Mouse (Mus musculus) c-Kit-positive CD71-negative TER-119-negative erythroid progenitor cells, embryonic 14.5 days (primary cell): Measurements from ENCODE around the gene Ank2.

Source experiments
- DNase-seq: peaks from one replicate; pipeline ENCODE4 v3.0.0-alpha.2; 2013; ENCODE audit warnings: low read depth

The Ank2 gene

DNA sequence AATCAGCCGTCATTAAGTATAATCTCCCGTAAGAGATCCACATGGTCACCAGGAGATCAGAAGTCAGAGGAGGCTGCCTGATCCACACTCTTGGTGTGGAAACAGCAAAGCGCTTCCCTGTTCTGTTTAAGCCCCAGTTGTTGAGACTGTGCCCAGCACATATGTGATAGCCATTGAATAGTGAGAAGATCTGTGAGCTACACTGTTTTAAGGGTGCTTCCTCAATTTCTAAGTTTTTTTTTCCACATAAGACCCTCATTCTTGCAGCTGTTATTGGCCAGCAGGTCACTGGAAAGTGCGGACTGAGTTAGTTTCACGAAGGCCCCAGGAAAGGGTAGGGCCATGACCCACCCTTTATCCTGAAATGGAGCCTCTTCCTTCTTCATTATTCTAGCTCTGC is 216.9 kb downstream of the Ank2 start:
- DNase-seq = no peak

DNA sequence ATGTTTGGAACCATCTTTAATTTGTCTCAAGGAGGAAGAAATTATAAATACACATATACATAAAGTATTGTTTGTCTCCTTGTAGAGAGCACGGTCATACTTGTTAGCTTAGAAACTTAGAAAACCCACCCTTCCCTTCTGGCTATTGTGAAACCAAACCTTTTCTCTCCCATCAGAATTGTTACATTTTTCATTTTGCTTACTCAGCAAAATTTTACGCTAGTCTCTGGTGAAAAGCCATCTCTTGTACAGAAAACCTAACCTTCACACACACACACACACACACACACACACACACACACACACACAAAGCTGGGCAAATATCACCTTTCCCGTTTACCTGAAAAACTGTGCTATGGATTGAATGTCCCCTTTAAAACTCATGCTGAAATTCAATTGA is 217.8 kb downstream of the Ank2 start:
- DNase-seq = no peak

DNA sequence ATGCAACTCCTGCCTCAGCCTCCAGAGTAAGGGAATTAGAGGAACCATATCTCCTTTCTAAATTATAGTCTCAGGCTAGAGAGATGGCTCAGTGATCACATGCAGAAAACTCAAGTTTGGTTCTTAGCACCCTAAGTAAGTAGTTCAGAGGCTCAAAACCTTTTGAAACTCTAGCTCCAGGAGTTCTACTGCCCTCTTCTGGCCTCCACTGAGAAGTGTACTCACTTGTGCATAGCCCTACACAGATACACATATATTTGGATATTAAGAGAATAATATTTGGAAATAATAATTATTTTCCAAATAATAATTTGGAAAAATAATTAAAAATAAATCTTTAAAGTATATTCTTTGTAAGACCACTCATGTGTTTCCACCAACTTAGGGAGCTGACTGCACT is 218.8 kb downstream of the Ank2 start:
- no peak for DNase-seq

DNA sequence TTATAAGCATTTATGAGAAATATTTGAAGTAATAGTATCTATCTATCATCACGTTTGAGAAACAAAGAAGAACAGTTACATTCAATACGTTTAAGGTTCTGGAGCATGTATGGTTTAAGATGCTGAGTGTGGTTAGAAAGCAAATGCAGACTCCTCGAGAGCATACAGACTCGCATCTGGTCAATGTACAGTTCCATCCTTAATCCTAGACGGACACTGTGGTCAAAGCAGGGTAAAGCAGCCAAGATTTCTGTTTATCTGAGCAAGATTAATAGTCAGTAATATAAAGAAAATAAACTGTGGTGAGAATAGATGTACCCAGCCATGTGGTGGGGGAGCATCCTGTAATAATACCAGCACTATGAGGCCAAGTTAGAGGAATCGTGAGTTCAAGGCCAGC is 223.2 kb downstream of the Ank2 start:
- no peak for DNase-seq

DNA sequence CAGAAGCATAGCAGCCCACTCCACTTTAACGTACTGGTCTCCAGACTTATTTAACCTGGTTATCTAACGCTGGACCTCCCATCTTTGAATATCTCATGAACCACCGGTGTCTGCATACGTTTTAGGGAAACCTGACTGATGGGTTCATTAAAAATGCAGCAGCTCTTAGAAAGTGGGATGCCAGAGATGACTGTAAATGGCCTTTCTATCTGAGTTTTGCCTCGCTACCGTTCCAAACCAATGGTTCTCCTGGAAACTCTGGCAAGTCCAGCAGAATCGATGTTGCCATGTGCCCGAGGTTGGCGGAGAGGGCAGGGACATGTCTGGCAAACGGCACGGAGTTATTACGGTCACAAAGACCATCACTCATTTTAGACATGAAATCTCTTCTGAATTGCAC is 226.3 kb downstream of the Ank2 start:
- no peak for DNase-seq

DNA sequence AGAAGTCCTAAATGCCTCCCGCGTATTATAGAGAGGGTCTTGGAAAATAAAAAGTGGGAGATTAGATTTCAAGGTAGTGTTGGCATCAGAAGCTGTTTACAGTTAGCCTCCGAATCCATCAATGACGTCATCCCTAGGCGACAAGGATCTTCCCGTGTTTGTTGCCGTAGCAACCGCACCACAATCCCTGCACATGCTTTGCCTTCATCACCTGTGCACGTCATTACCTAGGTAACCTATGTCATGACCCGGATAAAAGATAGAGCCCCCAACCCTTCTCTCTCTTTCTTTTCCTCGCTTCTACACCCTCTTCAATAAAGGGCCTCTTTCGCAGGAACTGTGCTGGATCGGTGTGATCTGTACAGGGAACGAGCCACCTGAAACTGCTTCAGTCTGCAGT is 229.5 kb downstream of the Ank2 start:
- no peak for DNase-seq

DNA sequence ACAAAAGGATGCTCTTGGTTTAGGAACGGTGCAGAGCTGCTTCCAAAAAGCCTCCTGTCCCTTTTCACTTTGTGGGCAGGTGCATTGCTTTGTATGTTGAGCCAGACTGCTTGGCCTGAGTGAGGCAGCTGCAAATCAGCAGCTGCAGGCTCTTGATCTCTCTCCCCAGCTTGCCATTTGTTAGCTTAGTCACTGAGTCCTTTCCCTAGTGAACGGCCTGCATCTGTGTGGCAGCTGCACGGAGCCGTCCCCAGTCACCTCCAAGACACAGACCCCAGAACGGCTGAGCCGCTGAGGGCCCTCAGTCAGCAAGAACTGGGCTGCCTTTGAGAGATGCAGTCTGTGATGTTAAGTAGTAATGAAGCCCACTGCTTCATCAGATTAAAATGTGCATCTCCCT is 231.3 kb downstream of the Ank2 start:
- DNase-seq = no peak

DNA sequence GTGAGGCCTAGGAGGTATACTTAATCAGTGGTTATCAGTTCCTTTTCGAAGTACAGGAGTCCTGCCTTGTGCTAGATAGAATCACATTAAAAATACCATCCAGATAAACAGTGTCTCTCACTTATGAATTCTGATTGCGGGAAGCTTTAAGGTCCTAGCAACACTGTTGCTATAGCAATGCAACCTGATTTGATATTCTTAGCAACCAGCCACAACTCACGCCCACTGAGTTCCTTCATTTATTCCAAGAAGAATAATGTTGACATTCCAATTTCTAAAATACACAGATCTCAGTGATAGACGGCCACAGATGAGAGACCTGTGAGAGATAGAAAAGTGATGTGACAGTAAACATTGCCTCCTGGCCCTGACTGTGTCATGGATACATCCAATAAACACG is 233.4 kb downstream of the Ank2 start:
- no peak for DNase-seq

DNA sequence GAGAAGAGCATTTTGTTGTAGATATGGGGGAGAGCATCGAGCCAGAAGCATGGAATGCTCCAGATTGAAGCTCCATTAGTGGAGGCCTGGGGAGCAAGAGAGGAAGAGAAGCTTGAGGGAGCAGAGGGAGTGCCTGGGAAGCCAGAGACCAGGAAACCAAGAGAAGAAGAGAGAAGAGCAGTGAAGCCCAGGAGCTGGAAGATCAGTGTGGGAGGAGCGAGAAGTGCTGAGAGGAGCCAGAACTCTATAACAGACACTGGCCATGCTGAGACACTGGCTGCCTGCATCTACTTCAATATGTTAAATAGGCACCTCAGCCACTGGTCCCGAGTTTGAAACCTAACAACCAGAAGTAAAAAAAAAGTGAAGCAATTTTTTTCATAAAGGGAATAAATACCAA is 234.0 kb downstream of the Ank2 start:
- DNase-seq = no peak

DNA sequence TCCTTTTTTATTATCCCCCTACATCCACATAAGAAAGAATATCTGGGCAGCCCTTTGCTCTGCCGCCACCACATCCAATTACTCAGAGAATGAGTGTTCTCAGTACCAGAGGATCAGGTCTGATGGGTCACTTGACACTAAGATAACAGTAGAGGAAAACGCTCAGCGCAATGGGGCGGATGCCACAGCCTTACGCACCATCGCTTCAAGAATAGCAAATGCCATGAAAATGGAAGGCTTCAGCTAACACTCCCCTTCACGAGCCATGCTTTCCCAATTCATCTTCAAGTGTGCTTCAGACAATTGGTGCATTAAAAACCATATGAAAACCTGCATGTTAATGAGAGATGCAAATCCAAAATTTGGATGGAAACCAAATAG is 238.4 kb downstream of the Ank2 start:
- no peak for DNase-seq

DNA sequence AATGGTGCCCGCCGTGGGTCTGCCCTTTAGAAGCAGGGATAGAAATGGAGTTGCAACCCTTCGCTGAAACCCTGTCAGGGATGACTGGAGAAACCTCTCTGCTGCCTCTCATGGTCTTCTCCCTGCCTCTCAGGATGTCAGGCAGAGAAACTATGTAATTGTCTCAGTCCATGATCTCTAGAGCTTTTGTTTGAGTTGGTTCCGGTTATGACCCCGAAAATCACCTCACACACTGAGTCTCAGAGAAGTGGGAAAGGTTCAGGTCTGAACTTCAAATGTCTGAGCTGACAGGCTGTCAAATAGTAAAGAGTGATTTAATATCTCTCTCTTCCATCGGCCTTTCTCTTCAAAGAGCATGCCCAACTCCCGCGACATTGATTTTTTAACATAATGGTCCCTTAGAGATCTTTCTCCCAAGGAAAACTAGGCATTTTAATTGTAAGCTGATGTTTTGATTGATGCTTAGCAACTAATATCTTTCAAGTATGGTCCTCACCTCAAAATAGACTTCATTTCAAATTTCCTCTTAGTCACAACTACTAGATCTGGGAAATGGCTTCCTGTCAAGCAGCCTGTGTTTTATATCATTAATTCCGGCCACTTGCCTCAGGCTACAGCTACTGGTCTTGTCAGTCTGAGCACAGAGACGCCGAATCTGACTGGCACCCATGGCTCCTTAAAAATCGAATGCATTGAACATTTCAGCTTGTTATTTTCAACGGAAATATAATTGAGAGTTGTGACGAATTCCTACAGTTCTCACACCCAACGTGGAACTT is 239.0 kb downstream of the Ank2 start:
- no peak for DNase-seq

DNA sequence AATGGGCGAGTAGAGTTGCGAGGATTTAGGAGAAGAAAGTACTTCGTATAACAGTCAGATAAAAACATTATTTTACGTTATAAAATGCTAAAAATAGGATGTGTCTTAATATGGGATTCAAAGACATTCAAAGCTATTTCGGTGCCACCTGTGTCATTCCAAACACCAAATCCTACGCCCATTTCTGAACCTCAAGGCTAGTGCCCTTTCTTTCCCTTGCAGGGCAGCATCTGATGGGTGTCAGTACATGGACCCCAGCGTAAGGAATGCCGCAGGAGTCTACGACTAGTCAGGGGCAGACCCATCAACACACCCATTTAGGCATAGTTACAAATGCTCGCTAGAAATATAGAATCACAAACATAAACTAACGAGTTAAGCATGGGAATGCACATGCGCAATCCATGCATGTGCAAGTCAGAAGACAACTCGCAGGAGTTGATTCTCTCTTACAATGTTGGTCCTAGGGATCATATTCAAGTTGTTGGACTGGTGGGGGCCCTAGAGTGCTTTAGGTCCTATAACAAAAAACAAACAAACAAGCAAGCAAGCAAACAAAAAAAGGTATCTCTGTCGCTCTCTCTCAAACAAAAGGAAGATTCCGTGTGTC is 240.6 kb downstream of the Ank2 start:
- DNase-seq = no peak

DNA sequence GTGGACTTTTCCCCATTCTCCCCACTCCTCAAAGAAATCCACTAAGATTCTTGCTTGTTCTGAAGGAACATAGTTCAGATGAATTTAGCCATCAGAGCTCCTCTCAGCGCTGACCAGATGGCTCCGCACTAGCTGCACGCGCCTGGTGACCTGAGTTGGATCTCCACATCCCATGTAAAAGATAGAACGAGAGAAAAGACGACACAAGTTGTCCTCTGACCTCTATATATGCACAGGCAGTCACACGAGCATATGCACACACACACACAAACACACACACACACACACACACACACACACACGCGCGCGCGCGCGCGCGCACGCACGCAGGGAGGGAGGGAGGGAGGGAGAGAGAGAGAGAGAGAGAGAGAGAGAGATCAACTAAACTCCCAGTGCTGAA is 241.2 kb downstream of the Ank2 start:
- no peak for DNase-seq

DNA sequence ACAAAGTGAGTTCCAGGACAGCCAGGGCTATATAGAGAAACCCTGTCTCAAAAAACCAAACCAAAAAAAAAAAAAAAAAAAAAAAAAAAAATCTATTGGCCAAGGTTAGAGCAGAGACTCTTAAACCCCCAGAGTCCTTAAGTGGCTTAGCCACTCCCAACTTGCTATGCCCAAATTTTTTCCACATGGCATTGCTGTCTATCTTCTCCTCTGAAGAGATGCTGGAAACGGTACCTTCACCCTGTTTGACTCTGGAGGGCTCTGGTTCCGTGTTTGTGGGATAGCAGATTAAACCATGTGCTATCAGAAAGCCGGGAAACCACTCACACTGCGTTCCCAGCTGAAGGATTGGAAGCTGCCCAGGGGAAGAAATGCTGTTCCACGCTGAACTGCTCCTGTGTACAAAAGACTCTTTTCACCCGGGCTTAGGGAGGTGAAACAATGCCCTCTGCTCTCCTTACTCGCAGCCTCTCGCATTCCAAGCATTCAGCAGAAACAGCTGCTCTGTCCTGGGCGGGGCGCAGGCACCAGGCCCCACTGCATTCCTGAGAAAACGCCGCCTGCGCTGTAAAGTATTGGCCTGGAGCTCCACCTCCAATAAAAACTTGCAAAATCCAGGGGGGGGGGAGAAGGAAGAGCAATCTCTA is 241.7 kb downstream of the Ank2 start:
- no peak for DNase-seq

DNA sequence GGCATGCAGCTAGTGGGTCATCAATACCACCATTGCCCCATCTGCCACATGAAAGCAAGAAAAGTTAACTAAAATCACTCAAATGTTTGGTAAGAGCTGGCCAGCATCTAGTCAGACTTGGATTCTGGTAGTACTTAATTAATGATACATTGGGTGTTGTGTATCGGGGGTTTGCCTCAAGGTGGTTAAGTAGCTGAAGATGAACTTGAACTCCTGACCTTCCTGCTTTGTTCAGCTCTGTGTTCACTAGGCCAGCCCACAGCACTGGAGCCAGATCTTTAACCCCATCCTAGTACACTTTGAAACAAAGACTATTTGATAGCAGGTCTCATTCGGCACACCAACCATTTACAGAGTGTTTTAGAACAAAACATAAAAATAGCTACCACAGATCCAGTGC is 242.5 kb downstream of the Ank2 start:
- DNase-seq = no peak

DNA sequence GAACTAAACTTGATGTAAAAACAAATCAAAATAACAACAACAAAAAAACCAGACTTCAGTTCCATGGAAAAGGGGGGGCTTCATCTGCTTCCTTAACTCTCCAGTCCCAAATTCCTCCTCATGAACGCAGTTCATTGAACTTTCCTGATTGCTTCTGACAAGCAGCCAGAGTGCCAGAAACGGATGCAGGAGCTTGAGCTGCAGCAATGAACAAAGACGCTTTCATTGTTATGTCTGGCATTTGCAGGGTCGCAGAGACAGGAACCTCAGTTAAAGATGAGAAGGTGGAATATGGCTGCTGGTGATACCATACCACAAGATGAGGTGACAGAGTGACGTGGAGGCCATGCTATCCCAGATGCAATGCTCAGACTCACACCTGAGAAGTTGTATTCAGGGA is 248.2 kb downstream of the Ank2 start:
- no peak for DNase-seq

DNA sequence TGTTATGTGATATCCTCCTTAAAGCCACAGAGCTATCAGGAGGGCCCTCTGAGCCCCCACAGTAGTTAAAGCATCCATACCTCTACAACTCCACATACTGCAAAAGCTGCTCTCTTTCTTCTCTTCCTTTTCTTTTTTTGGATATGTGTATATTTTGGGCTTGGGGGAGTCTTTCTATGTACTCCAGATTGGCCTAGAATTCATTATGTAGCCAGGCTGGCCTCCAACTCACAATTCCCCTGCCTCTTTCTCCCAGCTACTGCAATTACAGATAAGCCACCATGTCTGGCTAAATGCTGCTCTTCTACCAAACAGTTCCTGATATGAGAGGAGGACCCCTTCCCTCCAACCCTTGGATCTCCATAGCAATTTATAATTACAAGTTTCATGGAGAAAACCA is 250.5 kb downstream of the Ank2 start:
- DNase-seq = no peak

DNA sequence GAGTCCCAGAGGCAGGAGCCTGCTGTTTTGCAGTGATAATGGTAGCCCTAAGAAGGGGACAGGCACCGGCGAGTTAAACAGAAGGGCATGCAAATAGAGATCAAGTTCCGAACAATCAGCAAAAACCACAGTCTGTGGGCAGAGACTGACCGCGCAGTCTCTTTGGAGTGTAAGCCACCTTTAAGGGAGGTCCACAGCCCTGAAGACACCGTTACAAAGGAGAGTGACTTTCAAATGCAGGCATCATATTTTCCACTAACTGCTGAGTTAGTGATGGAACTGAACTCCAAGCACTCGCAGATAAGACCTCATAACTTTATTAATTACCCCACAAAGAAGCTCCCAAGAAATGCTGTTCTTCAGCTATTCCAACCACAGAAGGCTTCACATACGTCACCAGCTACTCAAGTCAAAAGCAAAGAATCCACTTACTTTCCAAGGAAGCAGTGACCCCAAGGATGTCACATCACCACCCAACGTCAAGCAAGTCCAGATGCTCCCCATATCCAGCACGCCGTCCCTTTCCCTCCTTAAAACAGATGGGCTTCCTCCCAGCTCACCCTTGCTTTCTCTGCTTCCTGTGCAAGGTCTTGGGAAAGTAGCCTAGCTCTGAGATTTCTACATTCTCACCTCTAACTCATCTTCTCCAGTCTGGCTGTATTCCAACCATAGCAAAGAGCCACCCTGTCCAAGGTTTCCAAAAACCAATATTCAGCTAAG is 252.0 kb downstream of the Ank2 start:
- DNase-seq = no peak

DNA sequence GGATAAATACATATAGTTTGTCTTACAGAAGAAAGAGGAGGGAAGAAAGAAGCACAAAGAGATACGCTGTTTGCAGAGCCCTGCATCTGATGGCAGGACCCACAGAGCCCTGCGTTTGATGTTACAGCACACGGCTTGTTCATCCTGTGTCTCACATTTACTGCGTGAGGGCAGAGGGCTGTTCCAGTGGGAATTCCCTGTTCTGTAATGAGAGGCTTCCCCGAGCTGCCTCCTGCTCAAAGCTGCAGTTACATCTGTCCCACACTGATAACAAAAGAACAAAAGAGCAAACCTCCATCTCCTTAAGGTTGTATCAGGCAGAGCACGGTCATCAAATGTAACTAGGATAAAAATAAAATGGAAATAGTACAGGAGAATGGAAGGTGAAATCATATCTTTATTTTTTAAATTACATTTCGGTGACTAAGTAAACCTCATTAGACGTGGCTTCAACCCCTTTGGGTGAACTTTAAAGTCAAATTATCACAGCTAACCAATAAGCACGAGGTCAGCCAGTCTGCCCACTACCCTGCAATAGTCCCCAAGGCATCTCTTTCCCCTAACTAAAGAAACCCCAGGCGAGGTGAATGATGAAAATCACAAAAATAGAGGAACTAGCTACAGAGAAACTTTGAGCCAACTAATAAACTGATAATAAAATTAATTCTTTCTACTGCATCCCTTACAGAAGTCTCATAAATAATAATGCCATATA is 255.1 kb downstream of the Ank2 start:
- no peak for DNase-seq

DNA sequence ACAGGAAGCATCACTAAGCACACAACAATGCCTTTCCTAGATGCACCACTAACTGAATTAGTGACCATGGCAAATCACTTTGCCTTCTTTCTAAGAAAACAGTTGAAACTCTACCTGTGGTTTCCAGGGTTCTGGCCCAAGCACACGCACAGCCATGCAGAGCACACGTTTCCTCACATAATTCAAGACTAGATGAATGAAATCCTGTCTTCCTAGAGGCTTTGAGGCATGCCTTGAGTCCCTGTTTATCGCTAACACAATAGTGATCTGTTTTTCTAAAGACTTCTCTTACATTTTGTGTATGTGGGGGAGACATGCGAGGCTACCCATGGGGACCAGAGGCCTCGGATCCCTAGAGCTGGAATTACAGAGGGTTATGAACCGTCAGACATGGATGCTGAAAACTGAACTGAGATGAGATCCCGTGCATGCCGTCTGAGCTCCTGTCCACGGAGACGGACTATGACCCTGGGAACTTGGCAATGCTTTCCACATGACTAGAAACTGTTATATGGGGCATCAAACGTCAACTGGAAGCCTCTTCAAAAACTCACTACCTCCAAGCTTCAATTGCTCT is 256.8 kb downstream of the Ank2 start:
- no peak for DNase-seq

DNA sequence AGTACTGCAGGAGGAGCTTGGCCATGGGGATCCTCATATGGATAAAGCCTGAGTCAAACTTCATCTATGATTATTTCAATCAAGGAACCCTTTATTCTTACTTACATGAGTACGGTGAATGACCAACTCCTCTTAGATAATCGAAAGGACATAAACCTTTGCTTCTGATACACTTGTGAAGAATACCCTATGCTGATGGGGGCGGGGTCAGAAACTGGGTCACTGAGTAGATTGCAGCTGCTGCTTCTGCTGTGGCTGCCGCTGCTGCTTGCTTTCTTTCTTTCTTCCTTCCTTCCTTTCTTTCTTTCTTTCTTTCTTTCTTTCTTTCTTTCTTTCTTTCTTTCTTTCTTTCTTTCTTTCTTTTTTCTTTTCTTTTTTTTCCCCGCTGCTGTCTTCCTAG is 263.9 kb downstream of the Ank2 start:
- DNase-seq = no peak
